Mouse (Mus musculus): ENCODE results near the gene Rp9. TPM values are rescaled to one million over a fixed set of nuclear protein-coding genes. Genes with fewer than 3 reads are reported as not detected.

The Rp9 gene
- polyA plus RNA-seq, 1 experiment, result 62.3 TPM

DNA sequence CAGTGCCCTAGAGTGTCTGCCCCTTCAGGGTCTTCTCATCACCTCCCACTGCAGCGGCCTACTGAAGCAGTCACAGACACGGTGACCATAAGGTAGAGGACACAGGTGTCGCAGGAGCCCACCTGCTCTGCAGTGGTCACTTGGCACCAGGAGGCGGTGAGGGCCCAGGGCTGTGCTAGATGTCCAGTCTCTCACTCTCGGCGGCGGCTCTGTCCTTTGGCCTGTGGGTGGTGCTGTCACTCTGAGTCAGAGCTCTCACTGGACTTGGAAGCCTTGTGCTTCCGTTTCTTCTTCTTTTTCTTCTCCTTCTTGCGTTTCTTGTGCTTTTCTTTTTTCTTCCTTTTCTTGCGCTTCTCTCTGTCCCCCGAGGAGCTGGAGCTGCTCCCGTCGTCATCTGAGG is 21.1 kb downstream of the Rp9 start:
- H3K4me1 ChIP-seq (ENCODE audit: control insufficient read depth, insufficient read depth, low read length), result peaks cover 4% of the 10 kb centered on the region; the same call in 1 of the 2 replicates
- no peak overlapping the region for H3K4me3 ChIP-seq (ENCODE audit: insufficient read depth, low read length)
- TF ChIP-seq CTCF (IDR thresholded peaks at IDR 0.05; ENCODE audit: extremely low read depth, insufficient read depth, low read length), result no peak
- no peak for TF ChIP-seq POLR2A (IDR thresholded peaks at IDR 0.05; ENCODE audit: extremely low read depth, insufficient read depth, low read length)
- H3K27ac ChIP-seq (ENCODE audit: insufficient read depth, low read length), result no peak overlapping the region

DNA sequence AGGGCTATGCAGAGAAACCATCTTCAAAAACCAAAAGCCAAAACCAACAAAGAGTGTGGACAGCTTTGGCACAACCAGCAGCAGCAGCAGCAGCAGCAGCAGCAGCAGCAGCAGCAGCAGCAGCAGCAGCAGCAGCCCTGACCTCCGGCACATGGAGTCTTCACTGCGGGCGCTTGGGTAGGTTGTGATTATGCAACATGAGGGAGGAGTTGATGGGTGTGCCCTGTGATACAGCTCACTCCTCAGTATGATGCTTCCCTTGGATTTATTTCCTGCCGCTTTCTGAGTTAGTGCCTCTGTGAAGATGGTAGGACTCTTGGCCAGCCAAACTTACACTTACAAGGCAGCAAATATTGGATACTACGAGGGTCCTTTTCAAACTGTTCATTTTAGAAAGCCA is 22.3 kb downstream of the Rp9 start:
- no peaks in the 10 kb centered on the region for H3K4me1 ChIP-seq (ENCODE audit: control insufficient read depth, insufficient read depth, low read length)
- no peak overlapping the region for H3K27ac ChIP-seq (ENCODE audit: insufficient read depth, low read length)
- H3K4me3 ChIP-seq (ENCODE audit: insufficient read depth, low read length), result no peak overlapping the region
- TF ChIP-seq CTCF (IDR thresholded peaks at IDR 0.05; ENCODE audit: extremely low read depth, insufficient read depth, low read length) (no peak), POLR2A (IDR thresholded peaks at IDR 0.05; ENCODE audit: extremely low read depth, insufficient read depth, low read length) (no peak)

DNA sequence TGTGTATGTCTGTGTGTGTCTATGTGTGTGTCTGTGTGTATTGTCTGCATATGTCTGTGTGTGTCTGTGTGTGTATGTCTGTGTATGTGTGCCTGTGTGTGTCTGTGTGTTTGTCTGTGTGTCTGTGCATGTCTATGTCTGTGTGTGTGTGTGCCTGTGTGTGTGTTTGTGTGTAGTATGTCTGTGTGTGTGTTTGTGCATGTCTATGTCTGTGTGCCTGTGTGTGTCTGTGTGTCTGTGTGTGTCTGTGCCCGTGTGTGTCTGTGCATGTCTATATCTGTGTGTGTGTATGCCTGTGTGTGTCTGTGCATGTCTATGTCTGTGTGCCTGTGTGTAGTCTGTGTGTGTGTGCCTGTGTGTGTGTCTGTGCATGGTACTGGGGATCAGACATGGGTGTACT is 24.4 kb downstream of the Rp9 start:
- no peak for TF ChIP-seq POLR2A (IDR thresholded peaks at IDR 0.05; ENCODE audit: extremely low read depth, insufficient read depth, low read length)
- Histone ChIP-seq H3K4me1 (ENCODE audit: control insufficient read depth, insufficient read depth, low read length) (no peaks in the 10 kb centered on the region), H3K4me3 (ENCODE audit: insufficient read depth, low read length) (no peak overlapping the region), H3K27ac (ENCODE audit: insufficient read depth, low read length) (no peak overlapping the region)

DNA sequence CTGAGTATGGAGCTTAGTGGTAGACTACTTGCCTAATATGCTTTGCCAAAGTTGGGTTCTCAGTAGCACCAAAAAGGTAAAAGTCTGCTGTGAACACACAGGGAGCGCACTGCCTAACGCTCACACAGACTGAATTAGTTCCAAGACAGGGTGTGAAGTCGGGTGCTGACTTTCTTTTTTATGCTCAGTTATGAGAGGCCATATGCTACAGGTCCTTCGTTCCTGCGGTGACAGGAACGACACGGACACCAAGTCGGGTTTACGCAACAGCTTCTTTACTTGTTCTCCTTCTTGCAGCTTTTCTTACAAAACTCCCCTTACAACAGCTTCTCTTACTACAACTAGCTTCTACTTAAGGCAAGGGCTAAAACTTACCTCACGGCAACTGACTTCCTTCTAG is 26.4 kb downstream of the Rp9 start:
- Histone ChIP-seq H3K4me3 (ENCODE audit: insufficient read depth, low read length) (no peak overlapping the region), H3K27ac (ENCODE audit: insufficient read depth, low read length) (no peak overlapping the region), H3K4me1 (ENCODE audit: control insufficient read depth, insufficient read depth, low read length) (no peaks in the 10 kb centered on the region)
- no peak for TF ChIP-seq POLR2A (IDR thresholded peaks at IDR 0.05; ENCODE audit: extremely low read depth, insufficient read depth, low read length)
- no peak for TF ChIP-seq CTCF (IDR thresholded peaks at IDR 0.05; ENCODE audit: extremely low read depth, insufficient read depth, low read length)

DNA sequence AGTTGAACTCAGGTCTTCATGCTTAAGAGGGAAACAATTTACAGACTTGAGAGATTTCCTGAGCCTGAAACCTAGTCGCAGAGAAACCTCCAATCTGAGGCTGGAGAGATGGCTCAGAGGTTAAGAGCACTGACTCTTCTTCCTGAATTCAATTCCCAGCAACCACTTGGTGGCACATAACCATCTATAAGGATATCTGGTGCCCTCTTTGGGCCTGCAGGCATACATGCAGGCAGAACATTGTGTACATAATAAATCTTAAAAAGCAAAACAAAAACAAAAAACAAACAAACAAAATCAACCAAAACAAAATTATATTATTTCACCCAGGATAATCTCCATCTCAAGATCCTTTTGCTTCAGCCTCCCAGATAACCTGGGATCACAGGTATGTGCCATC is 30.7 kb downstream of the Rp9 start:
- Histone ChIP-seq H3K27ac (ENCODE audit: insufficient read depth, low read length) (no peak overlapping the region), H3K4me3 (ENCODE audit: insufficient read depth, low read length) (no peak overlapping the region), H3K4me1 (ENCODE audit: control insufficient read depth, insufficient read depth, low read length) (no peaks in the 10 kb centered on the region)
- TF ChIP-seq CTCF (IDR thresholded peaks at IDR 0.05; ENCODE audit: extremely low read depth, insufficient read depth, low read length) (no peak), POLR2A (IDR thresholded peaks at IDR 0.05; ENCODE audit: extremely low read depth, insufficient read depth, low read length) (no peak)

DNA sequence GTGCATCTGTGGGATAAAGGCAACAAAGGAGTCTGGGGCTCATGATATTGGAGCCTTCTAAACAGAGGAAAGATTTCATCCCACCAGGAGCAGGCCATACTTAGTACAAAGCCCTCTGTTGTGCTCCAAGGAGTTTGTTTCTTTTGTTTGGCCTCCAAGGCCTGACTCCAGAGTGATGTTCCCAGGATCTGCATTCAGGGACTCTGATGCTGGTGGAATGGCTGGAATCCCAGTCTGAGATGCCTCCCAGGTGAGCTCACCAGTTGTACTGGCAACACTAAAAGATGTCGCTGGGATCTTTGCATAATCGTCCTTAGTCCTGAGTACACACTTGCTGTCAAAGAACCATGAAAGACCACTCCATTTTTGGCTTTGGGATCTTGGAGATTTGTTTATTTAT is 35.4 kb downstream of the Rp9 start:
- Histone ChIP-seq H3K4me3 (ENCODE audit: insufficient read depth, low read length) (no peak overlapping the region), H3K27ac (ENCODE audit: insufficient read depth, low read length) (no peak overlapping the region), H3K4me1 (ENCODE audit: control insufficient read depth, insufficient read depth, low read length) (no peaks in the 10 kb centered on the region)
- TF ChIP-seq CTCF (IDR thresholded peaks at IDR 0.05; ENCODE audit: extremely low read depth, insufficient read depth, low read length) (no peak), POLR2A (IDR thresholded peaks at IDR 0.05; ENCODE audit: extremely low read depth, insufficient read depth, low read length) (no peak)

DNA sequence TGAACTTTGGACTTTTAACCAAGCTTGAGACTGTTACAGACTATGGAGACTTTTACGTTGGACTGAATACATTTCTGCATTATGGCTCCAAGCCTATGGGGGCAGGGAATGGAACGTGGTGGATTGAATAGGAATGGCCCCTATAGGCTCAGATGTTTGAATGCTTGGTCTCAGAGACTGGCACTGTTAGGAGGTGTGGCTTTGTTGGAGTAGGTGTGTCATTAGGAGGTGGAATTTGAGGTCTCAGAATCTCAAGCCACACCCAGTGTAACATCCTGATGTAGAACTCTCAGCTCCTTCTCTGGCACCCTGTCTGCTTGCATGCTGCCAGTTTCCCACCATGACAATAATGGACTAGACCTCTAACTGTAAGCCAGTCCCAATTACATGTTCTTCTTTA is 36.3 kb downstream of the Rp9 start:
- no peaks in the 10 kb centered on the region for H3K4me1 ChIP-seq (ENCODE audit: control insufficient read depth, insufficient read depth, low read length)
- H3K27ac ChIP-seq (ENCODE audit: insufficient read depth, low read length), result no peak overlapping the region
- H3K4me3 ChIP-seq (ENCODE audit: insufficient read depth, low read length), result no peak overlapping the region
- TF ChIP-seq CTCF (IDR thresholded peaks at IDR 0.05; ENCODE audit: extremely low read depth, insufficient read depth, low read length) (no peak), POLR2A (IDR thresholded peaks at IDR 0.05; ENCODE audit: extremely low read depth, insufficient read depth, low read length) (no peak)

DNA sequence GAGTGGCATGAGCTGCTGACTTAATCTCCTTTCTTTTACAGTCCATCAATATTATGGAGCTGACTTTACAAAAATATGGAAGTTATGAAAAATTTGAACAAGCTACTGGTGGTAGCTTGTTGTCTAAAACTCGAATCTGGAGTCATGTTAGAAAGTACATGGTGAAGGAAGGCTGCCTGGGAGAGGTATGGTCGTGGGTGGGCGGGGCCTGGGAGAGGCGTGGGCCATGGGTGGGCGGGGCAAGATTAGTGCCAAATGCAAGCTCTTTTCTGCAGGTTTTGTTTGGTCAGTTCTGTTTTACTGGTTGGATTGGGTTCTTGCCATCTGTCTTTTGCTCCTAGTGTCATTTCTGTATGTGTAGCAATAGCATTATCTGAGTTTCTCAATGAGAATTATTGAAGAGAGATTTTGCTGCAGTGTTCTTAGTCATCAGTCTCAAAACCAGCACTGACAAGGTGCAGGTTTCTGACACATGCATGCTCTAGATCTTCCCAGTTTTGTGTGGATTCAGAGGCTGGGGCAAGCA is 39.2 kb downstream of the Rp9 start:
- H3K4me3 ChIP-seq (ENCODE audit: insufficient read depth, low read length), result no peak overlapping the region
- TF ChIP-seq POLR2A (IDR thresholded peaks at IDR 0.05; ENCODE audit: extremely low read depth, insufficient read depth, low read length) (no peak), CTCF (IDR thresholded peaks at IDR 0.05; ENCODE audit: extremely low read depth, insufficient read depth, low read length) (no peak)

DNA sequence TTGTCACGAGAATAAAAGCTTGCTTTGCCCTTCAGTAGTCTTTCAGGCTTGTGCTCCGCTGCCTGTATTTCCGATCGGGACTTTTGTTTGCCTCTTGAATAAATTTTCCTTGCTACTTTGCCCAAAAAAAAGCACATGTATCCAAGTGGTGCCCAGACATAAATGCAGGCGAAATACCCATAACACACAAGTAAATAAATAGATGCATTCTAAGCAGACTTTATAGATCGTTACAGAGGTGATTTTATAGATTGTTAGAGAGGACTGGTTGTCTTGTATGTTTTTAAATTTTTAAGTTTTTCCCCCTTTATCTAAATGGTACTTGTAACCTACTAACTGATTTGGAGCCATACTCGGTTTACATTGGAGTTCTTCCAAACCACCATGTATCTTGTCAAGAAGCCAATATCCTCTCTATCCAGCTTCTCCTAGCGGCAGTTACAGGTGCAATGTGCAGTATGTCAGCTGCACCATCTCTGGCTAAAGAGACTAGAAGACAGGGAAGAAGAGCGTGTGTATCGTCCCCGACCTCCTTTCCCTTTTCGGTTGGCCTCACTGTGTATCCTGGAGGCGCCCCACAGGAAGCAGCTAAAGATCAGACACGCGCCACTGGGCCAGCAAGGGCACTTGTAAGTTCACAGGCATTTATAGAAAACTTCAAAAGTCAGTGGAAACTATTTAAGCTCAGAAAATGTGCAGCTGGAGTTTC is 39.9 kb downstream of the Rp9 start:
- H3K4me3 ChIP-seq (ENCODE audit: insufficient read depth, low read length), result no peak overlapping the region
- H3K27ac ChIP-seq (ENCODE audit: insufficient read depth, low read length), result no peak overlapping the region
- no peaks in the 10 kb centered on the region for H3K4me1 ChIP-seq (ENCODE audit: control insufficient read depth, insufficient read depth, low read length)
- no peak for TF ChIP-seq POLR2A (IDR thresholded peaks at IDR 0.05; ENCODE audit: extremely low read depth, insufficient read depth, low read length)
- no peak for TF ChIP-seq CTCF (IDR thresholded peaks at IDR 0.05; ENCODE audit: extremely low read depth, insufficient read depth, low read length)

More for the DNA sequence above, 39.2 kb downstream of the Rp9 start:
- Histone ChIP-seq H3K27ac (ENCODE audit: insufficient read depth, low read length) (no peak overlapping the region), H3K4me1 (ENCODE audit: control insufficient read depth, insufficient read depth, low read length) (no peaks in the 10 kb centered on the region)

DNA sequence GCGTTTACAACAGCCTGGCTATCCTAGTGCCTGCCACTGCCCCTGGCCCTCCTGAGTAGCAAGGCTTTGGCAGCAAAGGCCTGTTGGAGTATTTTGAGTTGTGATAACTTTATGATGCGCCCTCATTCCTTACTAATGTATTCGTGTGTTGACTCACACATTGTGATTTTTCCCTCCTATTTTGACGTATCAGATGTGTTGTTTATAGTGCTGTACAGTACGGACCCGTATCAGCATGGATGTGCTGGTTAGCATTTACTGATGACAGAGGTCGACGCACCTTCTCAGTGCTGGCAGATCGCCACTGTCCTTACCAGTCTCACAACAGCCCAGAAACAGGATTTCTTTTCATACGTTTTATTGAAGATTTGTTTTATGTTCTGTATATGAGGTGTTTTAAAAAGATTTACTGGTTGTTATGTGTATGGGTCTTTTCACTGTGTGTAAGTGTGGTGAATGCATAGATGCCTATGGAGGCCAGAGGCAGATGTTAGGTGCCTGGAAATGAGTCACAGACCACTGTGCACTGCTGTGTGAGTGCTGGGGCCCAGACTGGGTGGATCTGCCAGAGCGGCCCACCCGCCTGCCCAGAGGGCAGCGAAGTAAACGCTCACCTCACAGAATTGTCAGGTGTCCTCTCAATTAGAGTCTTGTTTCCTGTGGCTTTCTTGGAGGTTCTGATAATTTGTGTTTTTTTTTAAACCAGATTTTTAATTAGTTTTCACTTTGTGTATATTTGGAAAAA is 40.7 kb downstream of the Rp9 start:
- TF ChIP-seq CTCF (IDR thresholded peaks at IDR 0.05; ENCODE audit: extremely low read depth, insufficient read depth, low read length), result no peak
- no peak for TF ChIP-seq POLR2A (IDR thresholded peaks at IDR 0.05; ENCODE audit: extremely low read depth, insufficient read depth, low read length)

More for the DNA sequence above, 40.7 kb downstream of the Rp9 start:
- Histone ChIP-seq H3K4me3 (ENCODE audit: insufficient read depth, low read length) (no peak overlapping the region), H3K4me1 (ENCODE audit: control insufficient read depth, insufficient read depth, low read length) (no peaks in the 10 kb centered on the region), H3K27ac (ENCODE audit: insufficient read depth, low read length) (no peak overlapping the region)
